Mouse (Mus musculus) kidney, postnatal 25 days (tissue): ENCODE results near the gene Arid3c.
"Not testable (repeated sequence)": the region's sequence is repeated elsewhere in the genome, so short reads cannot be mapped to it uniquely, and the experiment has no call there.

Experiments
- DNase-seq, 2 experiments: peaks; one replicate each; pipeline ENCODE4 v3.0.0; 2021; ENCODE audit warnings: mixed read lengths in 2 of 2

Arid3c gene

DNA sequence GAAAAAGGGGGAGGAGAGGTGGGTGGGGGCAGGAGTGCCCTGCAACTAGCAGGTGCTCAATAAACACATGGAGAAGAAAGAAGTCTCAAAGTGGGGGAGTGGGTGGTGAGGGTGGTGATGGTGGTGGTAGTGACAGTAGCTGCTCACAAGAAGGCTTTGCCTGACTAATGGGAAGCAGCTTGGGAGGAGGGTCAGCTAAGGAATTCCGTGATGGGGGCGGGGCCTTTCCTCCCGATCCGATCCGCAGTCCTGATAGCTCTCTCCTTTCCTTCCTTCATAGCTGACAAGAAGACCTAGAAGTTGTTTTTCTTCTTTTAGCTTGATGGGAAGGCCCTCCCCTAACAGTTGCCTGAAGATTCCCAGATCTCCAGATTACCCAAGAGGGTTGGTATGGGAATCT is 26.3 kb downstream of the Arid3c start:
- DNase-seq, result peak in 1 of 2 experiments; percentile 33

DNA sequence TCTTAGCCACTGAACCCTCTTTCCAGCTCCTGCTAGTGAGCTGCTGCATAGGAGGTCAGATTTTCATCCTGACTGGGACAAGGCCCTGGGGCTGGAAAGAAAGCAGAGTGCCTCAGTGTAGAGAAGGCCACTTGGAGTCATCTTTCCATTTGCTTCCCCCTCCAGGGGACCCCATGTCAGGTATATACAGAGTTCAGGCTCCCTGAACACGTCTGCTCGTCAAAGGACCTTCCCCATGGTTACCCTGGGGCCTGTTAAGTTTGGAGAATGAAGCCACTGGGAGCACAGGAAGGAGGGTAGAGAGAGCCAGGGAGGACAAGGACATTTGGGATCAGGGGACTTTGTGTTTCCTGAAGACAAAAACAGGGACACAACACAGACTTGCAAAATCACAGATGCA is 28.7 kb downstream of the Arid3c start:
- DNase-seq, result not testable (repeated sequence)

DNA sequence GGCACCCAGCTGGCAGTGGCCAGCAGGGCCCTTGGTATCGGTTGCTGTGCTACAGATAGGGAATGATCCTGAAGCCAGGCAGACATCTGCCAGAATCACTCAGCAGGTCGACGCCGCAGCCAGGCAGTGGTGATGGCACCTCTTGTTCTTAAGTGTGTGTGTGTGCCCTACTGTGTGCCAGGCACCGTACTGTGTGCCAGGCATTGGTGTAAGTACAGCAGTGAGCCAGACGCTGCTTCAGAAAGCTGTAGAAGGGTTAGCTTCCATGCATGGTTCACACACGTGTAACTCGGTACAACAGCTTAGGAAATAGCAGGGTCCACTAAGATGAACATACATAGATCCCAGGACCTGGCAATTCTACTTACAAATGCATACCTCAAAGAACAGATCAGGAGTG is 30.7 kb downstream of the Arid3c start:
- not testable (repeated sequence) for DNase-seq

DNA sequence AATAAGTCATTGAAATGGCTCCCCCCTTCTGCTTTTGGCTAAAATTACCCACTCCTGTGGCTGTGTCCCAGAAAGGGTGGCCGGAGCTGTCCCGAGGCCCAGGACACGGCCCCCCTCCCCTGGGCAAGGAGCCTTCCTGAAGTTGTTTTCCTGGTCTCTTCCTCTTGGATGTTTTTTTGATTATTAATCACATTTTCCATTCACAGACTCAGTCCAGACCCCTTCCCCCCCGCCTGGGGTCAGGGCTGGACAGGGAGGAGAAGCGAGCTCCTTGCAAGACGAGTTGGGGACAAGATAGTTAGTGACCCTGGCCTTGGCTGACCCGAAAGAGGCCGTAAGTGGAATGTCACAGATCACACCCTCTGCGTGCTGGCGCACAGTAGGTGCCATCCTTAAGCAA is 31.2 kb downstream of the Arid3c start, which contains the start of gene Il11ra1:
Il11ra1 (plus strand) TSS at position 207 of the 400 bp plus-strand sequence.
- DNase-seq, result peak in 1 of 2 experiments; percentile 59

DNA sequence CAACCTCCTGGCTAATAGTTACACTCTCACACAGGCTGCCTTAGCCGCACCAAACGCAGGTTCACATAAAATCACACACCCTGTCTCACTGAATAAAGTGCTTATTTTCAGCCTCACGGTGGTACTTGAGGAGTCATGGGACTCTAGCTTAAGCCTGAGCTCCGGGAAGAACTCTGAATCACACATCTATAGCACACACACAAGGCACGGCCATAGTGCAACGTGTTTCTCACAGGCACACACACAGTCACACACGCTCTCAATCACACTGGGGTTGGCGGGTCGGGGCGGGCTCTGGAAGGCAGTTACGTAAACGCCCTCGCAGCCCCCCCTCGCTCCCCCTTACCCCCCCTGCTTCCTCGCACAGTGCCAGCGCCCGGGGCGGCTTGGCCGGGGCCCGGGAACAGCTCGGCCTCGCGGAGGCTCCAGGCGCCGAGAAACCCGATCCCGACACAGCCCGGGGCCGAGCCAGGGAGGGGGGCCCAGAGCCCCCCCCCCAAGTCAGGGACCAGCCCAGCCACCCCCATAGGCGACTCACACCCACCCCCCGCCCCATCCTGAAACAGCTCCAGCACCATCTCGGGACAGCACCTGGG is 32.4 kb downstream of the Arid3c start:
- DNase-seq, result peak in 1 of 2 experiments; percentile 75

DNA sequence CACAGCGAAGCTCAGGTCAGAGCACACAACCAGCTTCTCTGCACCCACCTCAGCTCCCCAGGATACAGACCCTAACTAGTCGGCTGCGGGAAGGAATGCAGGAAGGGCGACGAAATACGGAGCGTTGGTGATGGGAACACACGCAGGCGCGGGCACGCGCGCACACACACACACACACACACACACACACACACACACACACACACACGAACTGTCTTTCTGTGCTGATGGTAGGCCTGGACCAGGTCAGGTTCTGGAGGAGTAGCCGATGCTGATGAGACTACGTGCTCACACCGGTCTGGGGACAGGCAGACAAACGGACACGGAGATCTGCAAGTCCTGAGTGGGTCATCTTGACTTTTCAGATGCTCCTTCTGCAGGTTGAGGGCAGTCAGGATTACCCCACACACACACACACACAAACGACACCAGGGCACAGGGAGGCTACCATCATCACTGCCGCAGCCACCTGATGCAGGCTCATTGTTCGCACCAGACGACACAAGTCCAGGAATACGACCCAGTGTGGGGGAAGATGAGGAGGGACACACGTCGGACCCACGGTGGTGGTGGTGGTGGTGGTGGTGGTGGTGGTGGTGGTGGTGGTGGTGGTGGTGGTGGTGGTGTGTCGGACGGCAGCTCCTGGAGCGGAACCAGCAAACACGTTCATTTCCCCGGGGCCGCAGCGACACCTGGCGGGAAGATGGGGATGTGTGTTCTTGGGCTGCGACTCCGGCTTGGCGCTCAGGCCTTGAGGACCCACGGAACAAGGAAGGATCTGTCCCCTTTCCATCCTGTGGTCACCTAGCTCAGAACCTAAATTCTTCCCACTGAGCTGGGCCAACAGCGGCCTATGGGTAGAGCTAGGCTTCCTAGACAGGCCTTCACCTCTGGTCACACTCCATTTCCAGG is 33.8 kb downstream of the Arid3c start, which contains the start of gene Cntfr:
Cntfr (minus strand) TSS at position 160 of the 912 bp plus-strand sequence.
- peak; percentile 84 to 87 for DNase-seq

DNA sequence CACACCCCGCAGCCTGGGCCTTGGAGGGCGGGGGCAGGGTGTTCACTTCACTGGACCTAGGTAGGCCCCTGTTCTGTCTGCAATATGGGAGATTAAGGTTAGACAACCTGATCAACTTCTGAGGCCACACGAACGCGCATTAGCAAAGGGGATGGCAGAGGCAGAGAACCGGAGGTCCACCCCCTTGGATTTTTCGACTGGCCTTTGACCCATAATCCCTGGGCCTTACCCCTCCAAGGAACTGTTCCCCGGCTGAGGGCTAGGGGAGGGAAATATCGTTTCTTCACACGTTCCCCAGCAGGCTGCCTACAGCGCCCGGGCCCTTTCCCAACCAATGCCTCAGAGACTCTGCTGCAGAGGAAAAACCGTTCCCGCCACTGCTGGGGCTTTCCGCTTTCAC is 34.5 kb downstream of the Arid3c start:
- DNase-seq, result not testable (repeated sequence)

DNA sequence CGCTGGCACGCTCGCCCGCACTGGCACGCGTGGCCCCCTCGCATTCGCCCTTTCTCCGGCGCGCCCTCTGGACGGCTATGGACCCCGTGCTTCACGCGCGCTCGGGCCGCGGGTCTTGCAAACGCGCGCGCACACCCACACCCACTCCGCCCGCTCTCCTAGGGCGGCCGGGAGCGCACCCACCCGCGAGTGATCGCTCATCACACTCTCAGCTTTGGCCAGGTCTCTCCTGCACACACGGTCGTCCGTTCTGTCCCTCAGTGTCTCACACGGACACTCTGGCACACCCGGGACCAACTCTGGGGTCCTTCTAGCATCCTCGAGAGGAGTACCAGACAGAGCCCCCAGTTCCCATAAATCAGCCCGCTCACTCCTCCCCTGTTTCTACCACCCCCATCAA is 35.1 kb downstream of the Arid3c start:
- not testable (repeated sequence) for DNase-seq

DNA sequence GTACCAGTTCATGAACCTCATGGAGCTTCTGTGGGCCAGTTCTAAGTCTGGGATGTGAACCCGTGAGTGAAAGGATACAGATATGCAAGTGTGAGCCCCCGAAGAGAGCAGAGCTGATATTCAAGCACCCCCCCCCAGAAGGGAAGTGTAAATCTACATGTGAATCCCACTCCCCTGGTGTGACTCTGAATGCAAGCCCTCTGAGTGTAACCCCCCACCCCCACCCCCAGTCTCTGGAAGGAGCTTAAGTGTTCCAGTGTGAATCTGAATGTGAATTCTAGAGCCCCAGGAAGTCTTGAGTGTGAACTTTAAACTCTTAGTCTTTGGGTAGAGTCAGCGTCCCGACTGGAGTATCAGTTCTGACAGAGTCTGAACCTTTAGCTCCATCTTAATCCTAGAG is 37.4 kb downstream of the Arid3c start:
- DNase-seq, result not testable (repeated sequence)

DNA sequence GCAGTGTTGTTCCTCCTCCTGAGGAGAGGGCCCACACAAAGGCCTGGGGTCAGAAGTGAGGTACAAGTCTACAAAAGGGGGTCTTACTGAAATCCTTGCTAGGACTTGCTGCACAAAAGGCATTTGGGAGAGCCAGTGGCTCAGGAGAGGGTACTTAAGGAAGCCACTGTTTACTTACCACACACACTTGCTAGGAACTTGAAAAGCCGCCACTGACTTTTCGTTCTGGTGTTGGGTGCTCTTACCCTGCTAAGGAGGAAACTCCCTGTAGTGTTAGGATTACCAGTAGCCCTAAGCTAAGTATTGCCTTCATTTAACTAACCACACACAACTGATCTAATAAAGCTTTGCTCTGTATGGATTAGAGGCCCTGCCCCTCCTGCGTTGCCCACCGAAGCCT is 40.9 kb downstream of the Arid3c start:
- DNase-seq, result not testable (repeated sequence)

DNA sequence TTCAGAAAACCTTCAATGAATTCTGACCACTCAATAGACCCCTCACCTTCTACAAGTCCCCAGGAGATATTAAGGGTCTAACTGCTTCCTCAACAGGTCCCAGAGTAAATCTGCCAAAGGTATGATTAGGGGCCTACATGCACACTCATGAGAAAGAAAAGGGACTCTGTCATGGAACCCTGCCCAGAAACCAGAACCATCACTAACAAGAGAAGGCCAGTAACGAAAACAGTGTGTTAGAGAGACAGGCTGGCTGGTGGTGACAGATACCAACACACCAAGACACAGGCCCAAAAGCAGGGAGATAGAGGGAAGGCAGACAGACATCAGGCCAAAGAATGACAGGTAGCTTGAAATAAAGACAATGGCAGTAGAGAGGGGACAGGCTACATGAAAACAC is 42.4 kb downstream of the Arid3c start:
- DNase-seq, result not testable (repeated sequence)

DNA sequence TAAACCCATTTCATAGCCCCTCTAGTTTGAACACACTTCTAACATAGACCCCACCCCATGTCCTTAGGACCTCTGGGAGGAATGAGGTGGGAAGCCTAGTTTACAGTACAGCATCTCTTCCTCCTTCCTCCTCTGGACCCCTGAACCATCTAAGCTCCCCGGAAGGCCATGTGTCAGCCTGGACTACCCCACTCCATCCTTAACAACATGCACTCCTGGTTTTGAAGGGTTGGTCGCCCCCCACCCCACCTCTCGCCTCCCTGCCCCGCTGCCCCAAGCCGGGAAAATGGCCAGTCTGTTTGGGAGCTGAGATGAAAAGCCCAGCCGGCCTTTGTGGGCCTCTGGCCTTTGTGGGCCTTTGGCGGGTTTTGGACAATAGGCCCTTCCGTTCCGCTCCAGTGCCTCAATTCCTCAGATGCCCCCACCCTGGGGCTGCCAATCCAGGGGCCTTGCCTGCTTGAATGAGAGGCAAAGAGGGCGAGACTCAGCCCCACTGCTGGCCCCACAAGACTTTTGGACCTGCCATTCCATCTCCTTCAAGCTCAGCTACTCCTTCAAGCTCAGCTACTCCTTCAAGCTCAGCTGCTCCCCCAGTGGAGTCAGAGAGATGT is 45.0 kb downstream of the Arid3c start:
- DNase-seq, result not testable (repeated sequence)

DNA sequence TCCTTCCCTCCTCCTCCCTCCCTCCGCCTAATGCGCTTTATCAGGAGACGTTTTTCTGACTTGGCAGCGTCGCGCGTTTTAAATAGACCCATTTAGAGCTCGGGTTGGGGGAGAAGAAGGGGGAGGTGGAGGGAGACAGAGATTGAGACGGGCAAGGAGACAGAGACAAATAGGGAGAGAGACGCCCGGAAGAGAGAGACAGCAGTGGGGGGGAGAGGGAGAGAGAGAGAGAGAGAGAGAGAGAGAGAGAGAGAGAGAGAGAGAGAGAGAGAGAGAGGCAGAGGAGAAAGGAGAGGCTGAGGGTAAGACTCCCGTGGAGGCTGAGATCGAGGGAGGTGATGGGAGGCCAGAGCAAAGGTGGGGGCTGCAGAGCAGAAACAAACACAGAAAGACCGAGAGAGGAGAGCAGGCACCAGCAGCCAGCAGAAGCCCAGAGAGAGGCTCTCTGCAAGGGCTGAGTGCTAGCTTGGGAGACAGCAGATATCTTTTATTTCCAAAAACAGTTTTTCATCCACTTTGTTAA is 46.0 kb downstream of the Arid3c start:
- not testable (repeated sequence) for DNase-seq

DNA sequence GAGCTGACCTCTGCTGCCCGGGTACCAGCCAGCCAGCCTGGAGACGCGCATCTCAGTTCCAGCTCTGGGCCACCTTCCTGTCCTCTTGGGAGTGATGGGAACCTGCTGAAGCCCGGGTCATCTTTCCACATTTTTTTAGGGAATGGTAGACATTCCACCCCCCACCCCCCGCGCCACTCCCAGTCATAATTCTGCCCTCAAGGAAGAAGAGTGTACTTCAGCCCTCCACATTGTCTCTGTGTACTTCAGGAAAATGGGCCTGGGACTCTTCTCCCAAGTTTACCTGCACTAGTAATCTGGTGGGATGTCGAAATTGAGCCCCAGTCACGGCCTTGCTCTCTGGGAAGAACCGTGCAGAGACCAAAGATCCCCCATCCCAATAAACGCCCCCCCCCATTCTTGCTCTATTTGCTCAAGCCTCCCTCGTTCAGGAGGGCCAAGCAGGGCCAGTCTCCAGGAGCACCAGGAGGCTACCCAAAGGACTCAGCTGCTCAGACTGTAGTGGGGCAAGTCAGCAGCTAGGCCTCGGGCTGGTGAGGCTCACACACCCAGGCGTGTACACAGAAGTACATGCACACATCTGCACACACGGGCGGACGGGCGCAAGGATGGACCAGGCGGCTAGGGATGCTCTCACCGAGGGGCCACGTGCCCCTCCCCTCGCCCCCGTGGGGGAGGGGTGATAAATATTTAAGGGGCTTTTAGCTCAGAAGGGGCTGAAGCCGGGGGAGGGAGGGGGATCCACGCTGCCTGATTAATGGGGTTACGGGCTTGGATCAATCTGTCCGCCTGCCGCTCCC is 46.6 kb downstream of the Arid3c start:
- not testable (repeated sequence) for DNase-seq

DNA sequence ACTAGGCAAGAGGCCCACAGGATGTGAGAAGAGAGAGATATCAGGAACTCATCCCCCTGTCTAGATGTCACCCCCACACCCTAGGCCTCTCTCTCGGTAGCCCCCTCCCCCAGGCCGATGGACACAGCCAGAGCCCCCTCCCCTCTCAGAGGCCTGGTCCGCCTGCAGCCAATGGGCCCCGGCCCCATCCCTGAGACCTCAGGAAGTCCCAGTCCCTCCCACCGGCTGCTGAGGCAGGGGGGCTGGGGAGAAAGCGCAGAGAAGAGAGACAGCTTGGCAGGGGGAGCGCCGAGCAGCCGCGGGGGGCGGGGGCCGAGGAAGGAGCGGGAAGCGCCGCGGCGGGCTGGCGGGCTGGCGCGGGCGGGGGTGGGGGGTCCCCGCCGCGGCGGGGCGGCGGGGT is 47.6 kb downstream of the Arid3c start:
- DNase-seq, result peak in 1 of 2 experiments; percentile 25

DNA sequence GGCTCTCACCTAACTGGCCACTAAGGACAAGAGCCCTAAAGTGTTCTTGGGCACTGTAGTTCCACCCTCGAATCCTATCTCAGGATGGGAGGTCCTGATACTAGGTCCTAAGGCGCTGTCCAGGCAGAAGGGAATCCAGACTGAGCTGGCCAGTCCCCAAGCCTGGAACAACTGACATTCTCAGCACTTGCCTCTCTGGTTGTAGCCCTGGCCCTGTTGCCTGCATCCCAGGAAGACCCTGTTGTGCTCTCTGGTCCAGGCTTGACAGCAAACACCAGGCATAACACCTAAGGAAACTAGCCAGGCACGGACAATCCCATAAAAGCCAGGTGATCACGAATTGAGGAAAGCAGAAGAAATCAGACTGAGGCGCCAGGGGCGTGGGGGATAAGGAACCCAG is 48.2 kb downstream of the Arid3c start:
- DNase-seq, result no peak

DNA sequence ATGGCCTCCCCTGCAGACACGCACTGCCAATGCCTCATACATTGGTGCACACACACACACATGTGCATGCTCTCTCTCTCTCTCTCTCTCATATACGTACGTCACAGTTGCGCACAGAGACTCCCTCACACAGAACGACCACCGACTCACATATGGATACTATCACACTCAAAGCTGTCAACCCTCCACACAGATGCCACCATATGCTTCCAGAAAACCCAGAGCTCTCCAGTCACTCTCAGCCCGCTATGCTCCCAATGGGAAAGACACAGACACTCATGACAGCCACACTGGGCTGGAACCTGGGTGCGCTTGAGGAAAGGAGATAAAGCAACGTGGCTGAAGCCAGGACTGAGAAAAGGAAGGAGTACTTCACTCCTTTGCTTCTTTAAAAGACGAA is 49.0 kb downstream of the Arid3c start:
- DNase-seq, result no peak

DNA sequence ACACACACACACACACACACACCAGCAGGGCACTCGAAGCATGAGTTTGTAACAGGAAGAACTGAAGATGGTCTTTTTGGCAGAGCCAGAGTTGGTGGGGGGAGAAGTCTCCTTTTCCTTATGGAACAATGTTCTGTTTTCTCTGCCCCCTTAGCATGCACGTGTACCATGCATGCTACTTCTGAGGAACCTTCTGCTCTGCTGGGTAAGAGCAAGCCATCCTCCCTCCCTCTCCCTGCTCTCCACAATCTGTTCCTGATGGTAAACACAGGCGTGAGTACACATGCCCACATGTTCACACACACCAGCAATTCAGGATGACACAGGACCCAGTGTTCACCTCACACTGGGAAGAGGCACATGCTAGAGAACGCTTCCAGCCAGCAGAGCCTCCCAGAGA is 49.8 kb downstream of the Arid3c start:
- DNase-seq, result no peak

DNA sequence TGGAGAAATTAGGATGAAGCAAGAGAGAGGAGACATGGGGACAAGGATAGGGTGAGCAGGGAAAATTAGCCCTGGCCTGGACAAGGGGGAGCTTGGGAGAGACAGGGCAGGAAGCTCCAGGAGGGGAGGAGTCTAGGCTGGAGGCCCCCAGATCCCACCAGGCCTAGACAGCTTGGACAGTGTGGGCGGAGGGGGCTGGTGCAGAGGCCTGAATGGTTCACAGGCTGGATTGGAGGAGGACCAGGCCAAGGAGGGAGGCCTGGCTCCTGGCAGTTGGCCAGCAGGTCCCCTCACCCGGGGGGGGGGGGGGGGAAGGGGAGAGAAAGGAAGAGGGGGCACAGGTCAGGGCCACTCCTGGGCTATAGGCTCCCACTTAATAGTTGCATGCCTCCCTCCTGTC is 51.7 kb downstream of the Arid3c start:
- peak in 1 of 2 experiments; percentile 37 for DNase-seq

DNA sequence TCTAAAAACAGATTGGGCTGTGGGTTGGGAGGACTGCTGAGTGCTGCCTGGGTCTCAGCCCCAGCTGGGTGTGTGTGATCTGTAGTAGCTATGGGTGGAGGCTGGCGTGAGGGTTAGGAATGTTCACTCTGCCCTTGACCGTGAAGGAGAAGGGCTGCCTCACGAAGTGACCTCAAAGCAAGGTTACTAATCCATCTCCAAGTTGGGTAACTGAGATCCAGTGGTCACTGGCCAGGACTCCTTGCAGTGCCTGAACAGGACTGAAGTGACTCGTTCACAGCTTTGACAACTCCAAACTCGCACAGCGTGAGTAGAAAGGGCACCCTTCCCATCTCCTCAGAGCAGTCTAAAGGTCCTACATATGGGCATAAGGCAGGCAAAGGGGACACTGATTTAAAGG is 52.1 kb downstream of the Arid3c start:
- peak in 1 of 2 experiments; percentile 46 for DNase-seq

DNA sequence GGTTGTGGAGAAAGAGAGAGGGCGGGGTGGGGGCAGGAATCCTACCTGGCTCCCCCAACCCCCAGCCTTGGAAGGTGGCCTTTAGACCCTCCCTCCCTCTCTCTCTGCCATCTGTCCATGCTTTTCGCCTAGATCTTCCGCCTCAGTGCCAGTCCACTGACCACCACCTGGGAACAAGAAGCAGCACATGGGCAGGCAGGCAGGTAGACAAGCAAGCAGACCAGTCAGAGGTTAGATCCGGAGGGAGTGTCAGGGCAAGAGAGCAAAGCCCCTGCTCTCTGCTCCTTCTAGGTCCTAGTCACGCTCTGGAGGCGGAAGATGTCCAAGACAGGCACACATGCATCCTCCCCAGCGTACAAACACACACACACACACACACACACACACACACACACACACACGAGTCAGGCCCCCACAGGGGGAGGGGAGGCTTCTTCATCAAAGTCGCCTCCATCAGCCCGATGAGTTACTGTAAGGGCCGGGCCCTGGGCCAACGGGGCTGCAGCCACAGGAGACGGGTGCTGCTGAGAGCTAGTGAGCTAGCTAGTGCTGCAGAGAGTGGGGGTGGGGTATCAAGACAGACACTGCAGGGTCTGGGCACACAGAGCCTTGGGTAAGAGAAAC is 53.8 kb downstream of the Arid3c start:
- peak; percentile 47 to 86 for DNase-seq
